Mouse (Mus musculus) kidney, embryonic 16.5 days (tissue): ENCODE data around the gene Gm43552. TPM values are rescaled to one million over a fixed set of nuclear protein-coding genes. Genes with fewer than 3 reads are reported as not detected.
"Not testable (repeated sequence)": the region's sequence is repeated elsewhere in the genome, so short reads cannot be mapped to it uniquely, and the experiment has no call there.

Experiments used
- ATAC-seq: fragments of 200-750 bp; cut with Nextera tagmentation; 2 replicates; pipeline ENCODE4 v1.8.0; 2017; ENCODE audit warnings: moderate TSS enrichment; ENCODE audit not compliant: low FRiP score, low TSS enrichment
- H3K27ac ChIP-seq: fragments of 300-500 bp; sonication (generic); 2 replicates; pipeline ENCODE4 v1.5.1; 2014; ENCODE audit warnings: low read length
- H3K27me3 ChIP-seq: fragments of 300-500 bp; sonication (generic); 2 replicates; pipeline ENCODE4 v1.6.1; 2014; ENCODE audit warnings: low read length, control low read depth, mixed read lengths; ENCODE audit not compliant: insufficient read depth
- H3K36me3 ChIP-seq: fragments of 300-500 bp; sonication (generic); 2 replicates; pipeline ENCODE4 v1.6.1; 2014; ENCODE audit warnings: low read length, control low read depth, mixed read lengths; ENCODE audit not compliant: insufficient read depth
- H3K4me1 ChIP-seq: fragments of 300-500 bp; sonication (generic); 2 replicates; pipeline ENCODE4 v1.6.1; 2014; ENCODE audit warnings: low read length, control low read depth, mixed read lengths; ENCODE audit not compliant: insufficient read depth
- H3K4me2 ChIP-seq: fragments of 300-500 bp; sonication (generic); replicated peaks from 2 replicates; pipeline ENCODE4 v1.6.1; 2014; ENCODE audit warnings: low read depth, low read length
- H3K4me3 ChIP-seq: fragments of 300-500 bp; sonication (generic); 2 replicates; pipeline ENCODE4 v1.5.1; 2014; ENCODE audit warnings: mild to moderate bottlenecking, low read length
- H3K9ac ChIP-seq: fragments of 300-500 bp; sonication (generic); replicated peaks from 2 replicates; pipeline ENCODE4 v1.6.1; 2014; ENCODE audit warnings: low read length
- H3K9me3 ChIP-seq: fragments of 300-500 bp; sonication (generic); 2 replicates; pipeline ENCODE4 v1.6.1; 2016; ENCODE audit warnings: low read length, control low read depth
- WGBS: fragments of 180-500 bp; shearing (Covaris S2); extraction: QIAGEN DNeasy Blood & Tissue Kit; methylation state at CpG from one replicate; pipeline ENCODE4 v1.1.7; 2014; 5-methylcytosine and 5-hydroxymethylcytosine counted together
- polyA plus RNA-seq: library from polyadenylated mRNA; unstranded; fragments of >200 nt; fragmentation: Nextera tagmentation; extraction: Ambion mirVana; gene quantifications from 2 replicates; pipeline ENCODE4 v1.2.1, GENCODE M21; 2015

The Gm43552 gene
- not detected in 2 replicates for polyA plus RNA-seq

GRCm38 (mm10) chr5:65492716-65493531 lies at the start of gene Gm43552:
TSS of gene Gm43552 (minus strand) at chr5:65492833.
- H3K36me3 ChIP-seq: no peaks in the 10 kb centered on the region
- H3K9me3 ChIP-seq: no peaks in the 10 kb centered on the region
- ATAC-seq: peak; percentile 97
- H3K4me3 ChIP-seq: peak within 1 kb of the TSS; percentile 90
- under 1% methylated on average over 65 of the region's 69 CpGs for WGBS
- H3K9ac ChIP-seq: peak within 1 kb of the TSS; percentile 92
- H3K27ac ChIP-seq: peak within 1 kb of the TSS; percentile 98
- H3K4me2 ChIP-seq: peak within 1 kb of the TSS; percentile 92
- H3K27me3 ChIP-seq: no peaks in the 10 kb centered on the region
- H3K4me1 ChIP-seq: peaks cover 14% of the 10 kb centered on the region

- no peaks in the 10 kb centered on the region for H3K27me3 ChIP-seq
- 82% methylated on average over 3 of the region's 3 CpGs for WGBS
- no peak for ATAC-seq
- H3K27ac ChIP-seq: no peak overlapping the region
- H3K9me3 ChIP-seq: no peaks in the 10 kb centered on the region
- H3K36me3 ChIP-seq: no peaks in the 10 kb centered on the region
- H3K4me2 ChIP-seq: no peak overlapping the region
- H3K4me3 ChIP-seq: no peak overlapping the region
- peaks cover 13% of the 10 kb centered on the region for H3K4me1 ChIP-seq
- no peak overlapping the region for H3K9ac ChIP-seq
Measured at GRCm38 (mm10) chr5:65541889-65542288, 49.3 kb upstream of the Gm43552 start.

- H3K36me3 ChIP-seq: no peaks in the 10 kb centered on the region
- no peak overlapping the region for H3K9ac ChIP-seq
- peaks cover 22% of the 10 kb centered on the region for H3K4me1 ChIP-seq
- no peak overlapping the region for H3K4me2 ChIP-seq
- no peak overlapping the region for H3K4me3 ChIP-seq
- WGBS: 91% methylated on average over 3 of the region's 3 CpGs
- ATAC-seq: no peak
- no peaks in the 10 kb centered on the region for H3K27me3 ChIP-seq
- H3K27ac ChIP-seq: no peak overlapping the region
- H3K9me3 ChIP-seq: no peaks in the 10 kb centered on the region
Measured at GRCm38 (mm10) chr5:65539786-65540185, 47.2 kb upstream of the Gm43552 start.

GRCm38 (mm10) chr5:65538829-65539228 lies 46.2 kb upstream of the Gm43552 start:
- Histone ChIP-seq H3K4me1 (peaks cover 24% of the 10 kb centered on the region), H3K27me3 (no peaks in the 10 kb centered on the region), H3K9me3 (no peaks in the 10 kb centered on the region), H3K36me3 (no peaks in the 10 kb centered on the region), H3K9ac (no peak overlapping the region; the same call in 1 of the 2 replicates), H3K27ac (no peak overlapping the region), H3K4me3 (peak overlapping the region; percentile 33), H3K4me2 (peak overlapping the region; percentile 60)
- no peak for ATAC-seq
- 43% methylated on average over 4 of the region's 4 CpGs for WGBS

- Histone ChIP-seq H3K27ac (peak overlapping the region; percentile 99), H3K9me3 (no peaks in the 10 kb centered on the region), H3K4me2 (peak overlapping the region; percentile 67), H3K9ac (peak overlapping the region; percentile 95), H3K4me3 (peak overlapping the region; percentile 95), H3K4me1 (peaks cover 21% of the 10 kb centered on the region), H3K27me3 (no peaks in the 10 kb centered on the region), H3K36me3 (no peaks in the 10 kb centered on the region)
- no peak for ATAC-seq
- WGBS: 1% methylated on average over 4 of the region's 4 CpGs
Measured at GRCm38 (mm10) chr5:65538121-65538520, 45.5 kb upstream of the Gm43552 start.

GRCm38 (mm10) chr5:65537420-65538071 lies 44.9 kb upstream of the Gm43552 start:
- Histone ChIP-seq H3K27ac (peak overlapping the region; percentile 99), H3K36me3 (no peaks in the 10 kb centered on the region), H3K9me3 (no peaks in the 10 kb centered on the region), H3K4me1 (peaks cover 21% of the 10 kb centered on the region), H3K9ac (peak overlapping the region; percentile 95), H3K27me3 (no peaks in the 10 kb centered on the region), H3K4me3 (peak overlapping the region; percentile 95), H3K4me2 (peak overlapping the region; percentile 67)
- WGBS: 0% methylated on average over 36 of the region's 59 CpGs
- ATAC-seq: peak; percentile 77

- H3K9me3 ChIP-seq: no peaks in the 10 kb centered on the region
- peak within 1 kb of the TSS; percentile 95 for H3K4me3 ChIP-seq
- H3K9ac ChIP-seq: peak within 1 kb of the TSS; percentile 95
- H3K27ac ChIP-seq: peak within 1 kb of the TSS; percentile 99
- no peaks in the 10 kb centered on the region for H3K27me3 ChIP-seq
- H3K36me3 ChIP-seq: no peaks in the 10 kb centered on the region
- peak within 1 kb of the TSS; percentile 67 for H3K4me2 ChIP-seq
- H3K4me1 ChIP-seq: peaks cover 21% of the 10 kb centered on the region
- ATAC-seq: peak; percentile 98
- WGBS: under 1% methylated on average over 66 of the region's 66 CpGs
Measured at GRCm38 (mm10) chr5:65536751-65537419, 44.3 kb upstream of the Gm43552 start, which contains the start of the genes Smim14 and Ube2k. TSS of gene Smim14 (minus strand) at chr5:65537184. TSS of gene Ube2k (plus strand) at chr5:65537233.

- Histone ChIP-seq H3K4me1 (peaks cover 21% of the 10 kb centered on the region), H3K9ac (peak overlapping the region; percentile 95), H3K27ac (peak overlapping the region; percentile 99), H3K4me2 (peak overlapping the region; percentile 67), H3K4me3 (peak overlapping the region; percentile 95)
- not testable (repeated sequence) for ATAC-seq, H3K27me3 ChIP-seq, H3K9me3 ChIP-seq, H3K36me3 ChIP-seq
- WGBS: 83% methylated on average over 10 of the region's 10 CpGs
Measured at GRCm38 (mm10) chr5:65536068-65536465, 43.4 kb upstream of the Gm43552 start.

GRCm38 (mm10) chr5:65535457-65536067 lies 42.9 kb upstream of the Gm43552 start:
- Histone ChIP-seq H3K4me3 (no peak overlapping the region), H3K9me3 (no peaks in the 10 kb centered on the region), H3K9ac (no peak overlapping the region), H3K36me3 (no peaks in the 10 kb centered on the region), H3K27ac (no peak overlapping the region), H3K4me2 (no peak overlapping the region), H3K27me3 (no peaks in the 10 kb centered on the region), H3K4me1 (peaks cover 21% of the 10 kb centered on the region)
- no peak for ATAC-seq
- WGBS: 64% methylated on average over 5 of the region's 5 CpGs
